Mouse (Mus musculus) limb, embryonic 11.5 days (tissue): Measurements from ENCODE around the gene Fkbp1a. TPM values are rescaled to one million over a fixed set of nuclear protein-coding genes. Genes with fewer than 3 reads are reported as not detected.

Source experiments
- ATAC-seq: fragments of 200-750 bp; cut with Nextera tagmentation; 2 replicates; pipeline ENCODE4 v1.8.0; 2017; ENCODE audit warnings: low read depth; ENCODE audit not compliant: insufficient number of reproducible peaks, low FRiP score, low TSS enrichment
- DNase-seq: peaks from one replicate; pipeline ENCODE4 v3.0.0-alpha.2; 2015; ENCODE audit warnings: low spot score
- H3K27ac ChIP-seq: fragments of 300-500 bp; sonication (generic); replicated peaks from 2 replicates; pipeline ENCODE4 v1.5.1; 2014; ENCODE audit warnings: low read depth, mild to moderate bottlenecking, low read length
- H3K27me3 ChIP-seq: fragments of 300-500 bp; sonication (generic); 2 replicates; pipeline ENCODE4 v1.6.1; 2014; ENCODE audit warnings: mild to moderate bottlenecking, low read length, mixed read lengths; ENCODE audit not compliant: control insufficient read depth, insufficient read depth
- H3K36me3 ChIP-seq: fragments of 300-500 bp; sonication (generic); 2 replicates; pipeline ENCODE4 v1.6.1; 2014; ENCODE audit warnings: mild to moderate bottlenecking, low read length, moderate library complexity, mixed read lengths; ENCODE audit not compliant: control insufficient read depth, insufficient read depth
- H3K4me1 ChIP-seq: fragments of 300-500 bp; sonication (generic); 2 replicates; pipeline ENCODE4 v1.6.1; 2014; ENCODE audit warnings: low read length, mixed read lengths; ENCODE audit not compliant: control insufficient read depth, insufficient read depth
- H3K4me2 ChIP-seq: fragments of 300-500 bp; sonication (generic); 2 replicates; pipeline ENCODE4 v1.6.1; 2014; ENCODE audit warnings: low read depth, mild to moderate bottlenecking, moderate library complexity; ENCODE audit not compliant: severe bottlenecking
- H3K4me3 ChIP-seq: fragments of 300-500 bp; sonication (generic); 2 replicates; pipeline ENCODE4 v1.5.1; 2014; ENCODE audit warnings: low read depth, low read length
- H3K9ac ChIP-seq: fragments of 300-500 bp; sonication (generic); 2 replicates; pipeline ENCODE4 v1.6.1; 2014; ENCODE audit warnings: mild to moderate bottlenecking, low read length
- H3K9me3 ChIP-seq: fragments of 300-500 bp; sonication (generic); 2 replicates; pipeline ENCODE4 v1.6.1; 2016; ENCODE audit warnings: low read length; ENCODE audit not compliant: control insufficient read depth
- WGBS: fragments of 180-500 bp; shearing (Covaris S2); extraction: QIAGEN DNeasy Blood & Tissue Kit; methylation state at CpG from one replicate; pipeline ENCODE4 v1.1.7; 2014; 5-methylcytosine and 5-hydroxymethylcytosine counted together
- polyA plus RNA-seq: library from polyadenylated mRNA; unstranded; fragments of >200 nt; fragmentation: Nextera tagmentation; extraction: Ambion mirVana; gene quantifications from 2 replicates; pipeline ENCODE4 v1.2.1, GENCODE M21; 2014

The Fkbp1a gene
- polyA plus RNA-seq, 1 experiment from 2014 or later: 494 TPM

DNA sequence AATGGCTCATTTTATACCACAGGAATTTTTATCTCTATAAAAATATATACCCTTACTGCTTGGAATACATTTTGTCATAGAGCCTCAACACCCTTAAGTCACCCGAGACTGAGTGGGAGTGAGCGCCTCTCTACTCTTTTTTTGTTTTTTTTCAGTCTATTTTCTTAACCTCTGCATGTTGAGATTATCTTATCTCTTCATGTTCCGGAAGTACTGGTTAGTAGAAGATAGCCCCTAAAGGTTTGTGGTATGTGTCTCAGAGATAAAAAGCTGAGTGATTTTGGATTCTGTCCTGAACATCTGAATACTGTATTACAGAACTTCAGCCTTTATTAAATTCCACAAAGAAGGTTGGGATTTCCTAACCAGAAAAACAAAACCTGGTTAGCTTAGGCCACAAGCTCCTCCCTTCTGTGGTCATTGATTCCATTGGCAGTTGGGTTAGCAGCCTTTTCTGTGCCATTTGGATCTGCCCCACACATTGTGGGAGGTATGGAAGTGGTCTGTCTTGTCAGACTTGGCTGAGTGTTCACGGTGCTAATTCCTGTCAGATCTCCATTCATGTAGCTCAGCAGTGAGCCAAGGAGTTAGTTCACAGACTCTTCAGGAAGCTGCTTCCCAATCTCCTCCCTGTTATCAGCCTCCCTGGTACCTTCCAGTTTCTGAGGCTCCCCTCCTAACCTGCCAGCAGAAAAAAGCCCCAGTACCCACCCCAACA is 17.8 kb upstream of the Fkbp1a start:
- no peak for DNase-seq
- H3K27me3 ChIP-seq: no peaks in the 10 kb centered on the region
- 81% methylated on average over 4 of the region's 4 CpGs for WGBS
- no peak overlapping the region for H3K4me3 ChIP-seq
- no peak overlapping the region for H3K4me2 ChIP-seq
- no peaks in the 10 kb centered on the region for H3K4me1 ChIP-seq
- no peak overlapping the region for H3K9ac ChIP-seq
- H3K36me3 ChIP-seq: peaks cover 2% of the 10 kb centered on the region; the same call in 1 of the 2 replicates
- H3K27ac ChIP-seq: no peak overlapping the region
- H3K9me3 ChIP-seq: no peaks in the 10 kb centered on the region
- no peak for ATAC-seq

GRCm38 (mm10) chr2:151525520-151525919 is 16.8 kb upstream of the Fkbp1a start:
- Histone ChIP-seq H3K9me3 (no peaks in the 10 kb centered on the region), H3K4me1 (no peaks in the 10 kb centered on the region), H3K4me2 (no peak overlapping the region), H3K27ac (no peak overlapping the region), H3K4me3 (no peak overlapping the region), H3K9ac (no peak overlapping the region), H3K27me3 (no peaks in the 10 kb centered on the region), H3K36me3 (peaks cover 1% of the 10 kb centered on the region; the same call in 1 of the 2 replicates)
- WGBS: 63% methylated on average over 2 of the region's 2 CpGs
- ATAC-seq (no peak), DNase-seq (no peak)

DNA sequence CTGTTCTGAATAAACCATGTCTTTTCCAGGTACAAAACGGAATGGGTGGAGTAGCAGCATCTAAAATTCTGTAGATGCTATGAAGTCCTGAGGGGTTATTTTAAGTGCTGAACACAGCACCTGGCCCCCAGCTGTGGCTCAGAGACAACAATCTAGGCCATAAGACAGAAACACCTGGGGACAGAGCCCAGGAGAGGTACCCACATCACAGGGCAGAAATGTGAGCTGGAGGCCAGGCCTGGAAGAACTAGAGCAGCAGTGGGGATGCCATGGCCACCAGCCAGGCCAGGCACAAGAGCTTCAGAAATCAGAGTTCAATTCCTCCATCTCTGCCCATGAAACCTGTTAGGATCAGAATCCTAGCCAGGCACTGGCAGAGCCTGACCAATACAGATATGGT is 14.2 kb upstream of the Fkbp1a start:
- H3K4me1 ChIP-seq: no peaks in the 10 kb centered on the region
- H3K4me3 ChIP-seq: no peak overlapping the region
- no peaks in the 10 kb centered on the region for H3K9me3 ChIP-seq
- WGBS: 84% methylated on average over 1 of the region's 1 CpGs
- no peaks in the 10 kb centered on the region for H3K36me3 ChIP-seq
- H3K27me3 ChIP-seq: no peaks in the 10 kb centered on the region
- H3K27ac ChIP-seq: no peak overlapping the region
- DNase-seq: no peak
- no peak overlapping the region for H3K4me2 ChIP-seq
- H3K9ac ChIP-seq: no peak overlapping the region
- no peak for ATAC-seq

DNA sequence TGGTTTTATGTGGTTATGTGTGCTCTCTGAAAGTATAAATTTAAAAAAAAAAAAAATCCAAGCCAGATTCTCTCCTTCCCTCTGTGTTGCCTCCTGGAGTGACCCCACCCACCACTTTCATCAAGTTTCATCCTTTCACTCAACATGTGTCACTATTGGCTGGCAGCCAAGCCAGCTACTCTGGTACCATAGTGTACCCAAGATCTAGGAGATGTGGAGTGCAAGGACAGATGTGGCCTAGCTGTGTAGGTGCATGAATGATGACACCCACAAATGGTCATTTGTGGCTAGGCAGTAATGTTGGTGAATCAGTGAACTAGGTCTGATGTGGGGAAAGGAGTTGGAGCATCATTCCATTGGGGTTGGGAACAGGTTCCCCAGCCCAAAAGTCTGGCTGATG is 13.1 kb upstream of the Fkbp1a start:
- no peak overlapping the region for H3K27ac ChIP-seq
- H3K9ac ChIP-seq: no peak overlapping the region
- no peaks in the 10 kb centered on the region for H3K4me1 ChIP-seq
- no peaks in the 10 kb centered on the region for H3K36me3 ChIP-seq
- H3K4me2 ChIP-seq: no peak overlapping the region
- no peaks in the 10 kb centered on the region for H3K9me3 ChIP-seq
- H3K27me3 ChIP-seq: no peaks in the 10 kb centered on the region
- DNase-seq: no peak
- no peak for ATAC-seq
- H3K4me3 ChIP-seq: no peak overlapping the region

- no peak overlapping the region for H3K27ac ChIP-seq
- ATAC-seq: no peak
- no peak overlapping the region for H3K9ac ChIP-seq
- WGBS: 68% methylated on average over 8 of the region's 8 CpGs
- no peak overlapping the region for H3K4me2 ChIP-seq
- no peaks in the 10 kb centered on the region for H3K9me3 ChIP-seq
- H3K36me3 ChIP-seq: no peaks in the 10 kb centered on the region
- H3K27me3 ChIP-seq: no peaks in the 10 kb centered on the region
- no peak for DNase-seq
- H3K4me3 ChIP-seq: no peak overlapping the region
- H3K4me1 ChIP-seq: no peaks in the 10 kb centered on the region
Measured at GRCm38 (mm10) chr2:151530378-151531230, 11.7 kb upstream of the Fkbp1a start.

GRCm38 (mm10) chr2:151533632-151534031 is 8.7 kb upstream of the Fkbp1a start:
- Histone ChIP-seq H3K4me2 (no peak overlapping the region), H3K4me3 (no peak overlapping the region), H3K27ac (no peak overlapping the region), H3K27me3 (no peaks in the 10 kb centered on the region), H3K9ac (no peak overlapping the region), H3K4me1 (no peaks in the 10 kb centered on the region), H3K9me3 (no peaks in the 10 kb centered on the region), H3K36me3 (no peaks in the 10 kb centered on the region)
- WGBS: 89% methylated on average over 6 of the region's 6 CpGs
- ATAC-seq (no peak), DNase-seq (no peak)

DNA sequence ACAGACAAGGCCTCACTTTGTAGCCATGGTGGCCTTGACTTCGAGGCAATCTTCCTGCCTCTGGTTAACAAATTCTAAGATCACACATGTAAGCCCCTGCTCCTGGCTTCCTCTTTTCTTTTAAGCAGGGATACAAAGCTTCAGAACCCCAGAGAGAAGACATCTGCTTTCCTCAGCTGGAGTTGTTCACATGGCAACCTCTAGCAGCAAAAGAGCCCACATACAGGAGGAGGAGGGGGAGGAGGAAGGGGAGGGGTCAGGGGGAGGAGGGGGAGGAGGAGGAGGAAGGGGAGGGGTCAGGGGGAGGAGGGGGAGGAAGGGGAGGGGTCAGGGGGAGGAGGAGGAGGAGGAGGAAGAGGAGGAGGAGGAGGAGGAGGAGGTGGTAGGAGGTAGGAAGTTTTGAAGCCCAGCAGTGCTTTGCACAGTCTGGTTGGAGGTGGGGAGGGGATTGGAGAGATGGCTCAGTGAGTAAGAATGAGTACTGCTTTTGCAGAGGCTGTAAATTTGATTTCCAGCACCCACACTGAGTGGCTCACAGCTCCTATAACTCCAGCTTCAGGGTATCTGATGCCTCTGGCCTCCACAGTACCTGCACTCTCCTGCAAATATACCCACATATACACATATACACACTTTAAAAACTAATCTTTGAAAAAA is 6.2 kb upstream of the Fkbp1a start:
- no peak for DNase-seq

DNA sequence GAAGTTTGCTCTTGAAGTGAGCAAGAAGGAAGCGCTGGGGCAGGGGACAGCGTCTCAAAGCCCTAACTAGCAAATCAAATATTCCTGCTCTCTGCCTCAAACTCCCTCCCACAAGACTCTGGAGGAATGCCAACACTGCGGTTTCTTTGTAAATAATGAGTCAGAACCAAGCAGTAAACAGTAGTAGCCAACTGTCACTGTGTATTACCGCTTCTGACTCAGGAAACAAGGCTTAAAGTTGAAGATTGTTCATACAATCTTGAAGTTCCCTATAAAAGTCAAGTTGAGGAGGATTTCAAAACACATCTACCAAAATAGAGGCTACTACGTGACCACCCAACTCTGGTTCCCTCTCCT is 5.7 kb upstream of the Fkbp1a start:
- no peak for ATAC-seq
- H3K4me1 ChIP-seq: 0 out of 2 replicates have a peak, but pooled peaks cover 2% of the 10 kb centered on the region
- no peak overlapping the region for H3K4me2 ChIP-seq
- no peaks in the 10 kb centered on the region for H3K36me3 ChIP-seq
- WGBS: 80% methylated on average over 5 of the region's 5 CpGs
- no peak overlapping the region for H3K4me3 ChIP-seq
- no peak for DNase-seq
- no peak overlapping the region for H3K27ac ChIP-seq
- no peaks in the 10 kb centered on the region for H3K27me3 ChIP-seq
- H3K9me3 ChIP-seq: no peaks in the 10 kb centered on the region
- no peak overlapping the region for H3K9ac ChIP-seq

More for the DNA sequence above, 6.2 kb upstream of the Fkbp1a start:
- Histone ChIP-seq H3K9ac (no peak overlapping the region), H3K4me2 (no peak overlapping the region), H3K36me3 (no peaks in the 10 kb centered on the region), H3K27me3 (no peaks in the 10 kb centered on the region), H3K27ac (no peak overlapping the region), H3K4me3 (no peak overlapping the region), H3K4me1 (no peaks in the 10 kb centered on the region), H3K9me3 (no peaks in the 10 kb centered on the region)
- WGBS: 88% methylated on average over 1 of the region's 1 CpGs
- ATAC-seq: no peak
